Mouse (Mus musculus) liver, adult 2 months (tissue): ENCODE measurements around the gene Ahdc1. TPM values are rescaled to one million over a fixed set of nuclear protein-coding genes. Genes with fewer than 3 reads are reported as not detected.
"Not testable (repeated sequence)": the region's sequence is repeated elsewhere in the genome, so short reads cannot be mapped to it uniquely, and the experiment has no call there.

Source experiments
- DNase-seq: peaks from one replicate; pipeline ENCODE4 v3.0.0-alpha.2; 2011; ENCODE audit warnings: low read depth, low spot score; ENCODE audit errors: extremely low read depth
- H3K27ac ChIP-seq: fragments of 200-500 bp; replicated peaks from 2 replicates; pipeline ENCODE4 v1.5.1; 2012; ENCODE audit warnings: low read depth, mild to moderate bottlenecking, control low read depth, inconsistent platforms, low read length; ENCODE audit not compliant: insufficient read depth
- H3K27me3 ChIP-seq: fragments of 200-500 bp; 2 replicates; pipeline ENCODE4 v1.6.1; 2012; ENCODE audit warnings: mild to moderate bottlenecking, moderate library complexity, low read length, inconsistent platforms; ENCODE audit not compliant: control insufficient read depth, insufficient read depth
- H3K36me3 ChIP-seq: fragments of 200-500 bp; 2 replicates; pipeline ENCODE4 v1.6.1; 2012; ENCODE audit warnings: low read length, inconsistent platforms; ENCODE audit not compliant: control insufficient read depth, insufficient read depth
- H3K4me1 ChIP-seq: fragments of 200-500 bp; 2 replicates; pipeline ENCODE4 v1.6.1; 2011; ENCODE audit warnings: low read length; ENCODE audit not compliant: control insufficient read depth, insufficient read depth
- H3K4me3 ChIP-seq: fragments of 200-500 bp; 2 replicates; pipeline ENCODE4 v1.5.1; 2011; ENCODE audit warnings: low read depth, mild to moderate bottlenecking, control low read depth, low read length, moderate library complexity; ENCODE audit not compliant: insufficient read depth
- H3K79me2 ChIP-seq: fragments of 200-500 bp; 2 replicates; pipeline ENCODE4 v1.6.1; 2012; ENCODE audit warnings: inconsistent platforms, mild to moderate bottlenecking, low read length, moderate library complexity; ENCODE audit not compliant: control insufficient read depth, insufficient read depth
- H3K9ac ChIP-seq: fragments of 200-500 bp; 2 replicates; pipeline ENCODE4 v1.6.1; 2012; ENCODE audit warnings: low read depth, mild to moderate bottlenecking, control low read depth, inconsistent platforms, low read length
- CTCF ChIP-seq: fragments of 200-500 bp; IDR thresholded peaks from 2 replicates; pipeline ENCODE4 v1.5.1; 2011; ENCODE audit warnings: low read depth, low read length, control low read depth
- POLR2A ChIP-seq: fragments of 200-500 bp; IDR thresholded peaks from 2 replicates; pipeline ENCODE4 v1.6.1; 2011; ENCODE audit warnings: low read length, control low read depth; ENCODE audit not compliant: insufficient read depth; ENCODE audit errors: extremely low read depth
- WGBS: fragments of 180-500 bp; shearing (Covaris S2); methylation state at CpG from one replicate; pipeline ENCODE4 v1.1.7; 2018; 5-methylcytosine and 5-hydroxymethylcytosine counted together
- polyA plus RNA-seq: library from polyadenylated mRNA; depleted of rRNA; stranded (reverse); fragments of >200 nt; gene quantifications from 2 replicates; pipeline ENCODE4 v1.2.3, GENCODE M21; 2012
- total RNA-seq: library from RNA; depleted of rRNA; stranded (reverse); fragments of >200 nt; gene quantifications from 2 replicates; pipeline ENCODE4 v1.2.3, GENCODE M21; 2014

The Ahdc1 gene
- total and polyA plus RNA-seq, 2 experiments = 2.4 to 8.7 TPM

DNA sequence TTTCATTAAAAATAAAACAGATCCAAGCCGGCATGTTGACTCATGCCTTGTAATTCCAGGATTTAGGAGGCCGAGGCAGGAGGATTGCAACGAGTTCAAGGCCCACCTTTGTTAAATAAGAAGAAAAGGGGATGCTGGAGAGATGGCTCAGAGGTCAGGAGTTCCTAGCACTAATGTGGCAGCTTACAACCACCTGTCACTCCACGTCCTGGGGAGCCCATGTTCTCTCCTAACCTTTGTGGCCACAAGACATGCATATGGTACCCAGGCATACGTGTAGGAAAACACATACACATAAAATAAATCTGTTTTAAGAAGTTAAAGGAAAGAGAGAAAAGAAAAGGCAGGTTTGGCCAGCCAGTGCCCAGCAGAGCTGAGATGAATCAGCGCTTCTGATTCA is 82.0 kb downstream of the Ahdc1 start:
- no peaks in the 10 kb centered on the region for H3K79me2 ChIP-seq
- no peaks in the 10 kb centered on the region for H3K36me3 ChIP-seq
- H3K9ac ChIP-seq = no peak overlapping the region
- peak overlapping the region; percentile 21; the same call in 1 of the 2 replicates for H3K27ac ChIP-seq
- peaks cover 34% of the 10 kb centered on the region for H3K4me1 ChIP-seq
- no peaks in the 10 kb centered on the region for H3K27me3 ChIP-seq
- DNase-seq = no peak
- 75% methylated on average over 6 of the region's 6 CpGs for WGBS
- TF ChIP-seq CTCF = no peak
- no peak for TF ChIP-seq POLR2A
- no peak overlapping the region for H3K4me3 ChIP-seq

DNA sequence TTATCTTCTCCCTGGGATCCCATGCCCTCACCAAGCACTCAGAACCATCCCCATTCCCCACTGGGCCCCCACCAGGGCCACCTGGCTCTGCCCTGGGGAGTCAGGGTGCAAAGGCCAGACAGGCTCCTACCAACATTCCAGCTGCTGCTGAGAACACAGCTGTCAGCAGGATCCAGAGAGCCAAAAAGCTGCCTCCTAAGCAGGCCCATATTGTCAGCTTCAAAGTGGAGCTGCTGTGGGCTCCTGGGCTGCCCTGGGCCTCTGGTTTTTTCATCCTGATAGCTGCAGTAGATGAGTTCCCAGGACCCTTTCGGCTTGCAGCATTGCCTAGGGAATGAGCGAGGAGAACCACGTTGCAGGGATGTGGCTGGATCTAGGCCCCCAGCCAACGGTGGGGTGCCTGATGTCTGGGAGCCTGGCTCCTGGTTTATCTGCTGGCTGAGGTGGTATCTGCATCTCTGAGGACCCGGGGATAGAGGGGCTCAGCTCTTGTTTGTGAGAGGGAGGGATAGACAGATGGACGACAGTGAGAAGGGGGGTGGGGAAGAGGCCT is 82.5 kb downstream of the Ahdc1 start:
- peak; percentile 46 for DNase-seq
- no peak for TF ChIP-seq POLR2A
- TF ChIP-seq CTCF = no peak
- H3K79me2 ChIP-seq = no peaks in the 10 kb centered on the region
- 24% methylated on average over 6 of the region's 6 CpGs for WGBS
- H3K27ac ChIP-seq = peak overlapping the region; percentile 21
- H3K36me3 ChIP-seq = no peaks in the 10 kb centered on the region
- no peaks in the 10 kb centered on the region for H3K27me3 ChIP-seq
- H3K4me3 ChIP-seq = no peak overlapping the region
- H3K9ac ChIP-seq = no peak overlapping the region
- peaks cover 34% of the 10 kb centered on the region for H3K4me1 ChIP-seq

DNA sequence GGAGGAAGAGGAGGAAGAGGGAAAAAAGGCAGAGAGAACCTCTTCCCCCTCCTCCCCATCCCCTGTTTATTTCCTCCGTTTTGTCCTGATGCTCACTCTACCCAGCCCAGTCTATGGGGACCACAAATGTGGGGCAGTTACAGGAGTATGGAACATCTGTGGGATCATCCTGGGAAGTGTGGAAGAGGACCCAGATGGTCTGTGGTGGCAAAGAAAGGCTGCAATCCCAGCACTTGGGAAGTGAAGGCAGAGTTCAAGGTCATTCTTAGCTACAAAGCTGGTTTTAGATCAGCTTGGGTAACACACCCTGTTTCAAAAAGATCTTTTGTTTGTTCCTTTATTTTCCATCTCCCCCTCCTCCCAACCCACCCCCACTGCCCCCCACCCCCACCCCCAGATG is 83.2 kb downstream of the Ahdc1 start:
- peak overlapping the region; percentile 74 for H3K27ac ChIP-seq
- no peak for TF ChIP-seq POLR2A
- no peak for TF ChIP-seq CTCF
- H3K27me3 ChIP-seq = no peaks in the 10 kb centered on the region
- H3K4me1 ChIP-seq = peaks cover 34% of the 10 kb centered on the region
- DNase-seq = no peak
- H3K9ac ChIP-seq = peak overlapping the region; percentile 6; the same call in 1 of the 2 replicates
- no peaks in the 10 kb centered on the region for H3K36me3 ChIP-seq
- WGBS = 25% methylated on average over 1 of the region's 1 CpGs
- no peak overlapping the region for H3K4me3 ChIP-seq
- H3K79me2 ChIP-seq = no peaks in the 10 kb centered on the region

DNA sequence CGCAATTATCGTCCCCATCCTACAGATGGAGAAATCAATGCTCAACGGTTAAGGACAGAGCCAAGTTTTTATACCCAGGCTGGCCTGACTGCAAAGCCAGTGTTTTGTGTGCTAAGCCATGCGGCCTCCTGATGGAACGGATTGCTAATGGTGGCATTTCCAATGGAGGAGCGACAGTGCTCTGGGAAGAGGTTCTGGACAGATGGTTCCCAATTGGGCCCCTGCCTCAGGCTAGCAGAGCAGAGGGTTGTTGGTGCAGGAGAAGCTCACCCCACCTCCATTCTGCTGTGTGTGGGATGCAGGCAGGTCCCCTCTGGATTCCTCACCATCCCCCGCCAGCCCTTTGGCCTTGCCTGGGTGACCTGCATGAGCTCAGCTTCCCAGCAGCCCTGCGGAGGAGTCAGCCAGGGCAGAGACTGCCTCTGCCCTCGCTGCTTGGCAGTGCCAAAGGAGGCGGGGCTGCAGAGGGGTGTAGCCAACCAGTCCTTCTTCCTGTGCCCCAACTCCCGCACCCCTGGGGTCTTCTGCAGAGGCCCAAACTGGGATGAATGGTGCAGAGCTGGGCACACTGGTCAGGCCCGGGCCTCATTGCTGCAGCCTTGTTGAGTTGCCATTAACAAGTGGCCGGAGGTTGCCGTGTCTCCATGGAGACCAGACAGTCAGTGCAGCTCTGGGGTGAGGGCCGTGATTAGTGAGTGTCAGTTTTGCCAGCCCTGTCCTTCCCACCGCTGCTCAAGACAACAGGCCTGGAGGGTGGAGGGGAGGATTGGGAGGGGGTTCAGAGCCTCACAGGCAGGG is 84.1 kb downstream of the Ahdc1 start:
- peak overlapping the region; percentile 51 for H3K9ac ChIP-seq
- H3K4me1 ChIP-seq = peaks cover 32% of the 10 kb centered on the region
- H3K36me3 ChIP-seq = no peaks in the 10 kb centered on the region
- peak; percentile 89 for DNase-seq
- H3K79me2 ChIP-seq = no peaks in the 10 kb centered on the region
- no peak for TF ChIP-seq CTCF
- peak; percentile 28; the same call in 1 of the 2 replicates for TF ChIP-seq POLR2A
- peak overlapping the region; percentile 81 for H3K27ac ChIP-seq
- WGBS = 13% methylated on average over 16 of the region's 16 CpGs
- H3K27me3 ChIP-seq = no peaks in the 10 kb centered on the region
- peak overlapping the region; percentile 52 for H3K4me3 ChIP-seq

DNA sequence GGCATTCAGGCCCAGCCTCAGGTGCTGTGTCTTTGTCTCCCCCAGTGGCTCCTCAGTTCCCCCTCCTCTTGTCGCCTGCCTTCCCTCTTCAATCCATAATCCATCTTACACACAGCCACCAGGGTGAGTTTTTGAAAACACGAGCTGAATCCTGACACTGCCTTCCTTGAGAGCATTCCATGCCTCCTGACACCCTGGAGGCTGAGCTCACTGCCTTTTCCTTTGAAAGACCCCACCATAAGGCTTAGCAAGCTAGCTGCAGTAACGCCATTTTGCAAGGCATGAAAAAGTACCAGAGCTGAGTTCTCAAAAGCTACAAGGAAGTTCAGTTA is 84.6 kb downstream of the Ahdc1 start:
- Histone ChIP-seq H3K4me3 (peak overlapping the region; percentile 52), H3K27ac (peak overlapping the region; percentile 81), H3K9ac (peak overlapping the region; percentile 51), H3K4me1 (peaks cover 26% of the 10 kb centered on the region)
- 0% methylated on average over 2 of the region's 3 CpGs for WGBS
- H3K36me3 ChIP-seq, H3K27me3 ChIP-seq, H3K79me2 ChIP-seq: not testable (repeated sequence)
- peak; percentile 57 for DNase-seq

DNA sequence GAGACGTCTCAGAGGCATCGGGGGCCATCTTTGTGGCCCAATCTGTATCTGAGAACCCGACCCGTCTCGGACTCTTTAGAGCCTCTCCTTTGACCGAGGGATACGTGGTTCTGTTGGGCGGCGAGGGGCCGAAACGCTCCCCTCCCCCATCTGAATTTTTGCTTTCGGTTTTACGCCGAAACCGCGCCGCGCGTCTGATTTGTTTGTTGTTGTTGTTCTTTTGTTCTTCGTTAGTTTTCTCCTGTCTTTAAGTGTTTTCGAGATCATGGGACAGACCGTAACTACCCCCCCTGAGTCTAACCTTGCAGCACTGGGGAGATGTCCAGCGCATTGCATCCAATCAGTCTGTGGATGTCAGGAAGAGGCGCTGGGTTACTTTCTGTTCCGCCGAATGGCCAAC is 85.6 kb downstream of the Ahdc1 start:
- not testable (repeated sequence) for H3K27me3 ChIP-seq, H3K9ac ChIP-seq, DNase-seq, H3K36me3 ChIP-seq, H3K79me2 ChIP-seq
- WGBS = under 1% methylated on average over 15 of the region's 26 CpGs
- H3K4me1 ChIP-seq = peaks cover 19% of the 10 kb centered on the region
- peak overlapping the region; percentile 39 for H3K4me3 ChIP-seq
- H3K27ac ChIP-seq = 0 out of 2 replicates have a peak overlapping the region, but pooled peaks have one; percentile 50
